Mouse (Mus musculus) embryonic facial prominence, embryonic 11.5 days (tissue): Measurements from ENCODE around the gene Vcp. TPM values are rescaled to one million over a fixed set of nuclear protein-coding genes. Genes with fewer than 3 reads are reported as not detected.

Source experiments
- ATAC-seq: fragments of 200-750 bp; cut with Nextera tagmentation; replicated peaks from 2 replicates; pipeline ENCODE4 v1.8.0; 2017; ENCODE audit warnings: low read depth; ENCODE audit not compliant: insufficient number of reproducible peaks, low FRiP score, low TSS enrichment
- DNase-seq: peaks from one replicate; pipeline ENCODE4 v3.0.0-alpha.2; 2015; ENCODE audit warnings: low spot score
- H3K27ac ChIP-seq: fragments of 300-500 bp; sonication (generic); replicated peaks from 2 replicates; pipeline ENCODE4 v1.5.1; 2014; ENCODE audit warnings: mild to moderate bottlenecking, low read depth, low read length, control low read depth
- H3K27me3 ChIP-seq: fragments of 300-500 bp; sonication (generic); 2 replicates; pipeline ENCODE4 v1.6.1; 2014; ENCODE audit warnings: mild to moderate bottlenecking, low read length, moderate library complexity, mixed read lengths; ENCODE audit not compliant: control insufficient read depth, insufficient read depth
- H3K36me3 ChIP-seq: fragments of 300-500 bp; sonication (generic); replicated peaks from 2 replicates; pipeline ENCODE4 v1.6.1; 2014; ENCODE audit warnings: low read depth, mild to moderate bottlenecking, low read length, moderate library complexity, mixed read lengths; ENCODE audit not compliant: control insufficient read depth, insufficient read depth
- H3K4me1 ChIP-seq: fragments of 300-500 bp; sonication (generic); 2 replicates; pipeline ENCODE4 v1.6.1; 2014; ENCODE audit warnings: low read length, mixed read lengths; ENCODE audit not compliant: control insufficient read depth, insufficient read depth
- H3K4me2 ChIP-seq: fragments of 300-500 bp; sonication (generic); 2 replicates; pipeline ENCODE4 v1.6.1; 2014; ENCODE audit warnings: low read depth, mild to moderate bottlenecking, control low read depth, low read length, moderate library complexity
- H3K4me3 ChIP-seq: fragments of 300-500 bp; sonication (generic); 2 replicates; pipeline ENCODE4 v1.5.1; 2014; ENCODE audit warnings: low read depth, low read length, control low read depth
- H3K9ac ChIP-seq: fragments of 300-500 bp; sonication (generic); replicated peaks from 2 replicates; pipeline ENCODE4 v1.6.1; 2014; ENCODE audit warnings: mild to moderate bottlenecking, control low read depth, low read length
- H3K9me3 ChIP-seq: fragments of 300-500 bp; sonication (generic); replicated peaks from 2 replicates; pipeline ENCODE4 v1.6.1; 2016; ENCODE audit warnings: mild to moderate bottlenecking, low read length, inconsistent platforms, mixed read lengths; ENCODE audit not compliant: control insufficient read depth
- WGBS: fragments of 180-500 bp; shearing (Covaris S2); extraction: QIAGEN DNeasy Blood & Tissue Kit; methylation state at CpG from one replicate; pipeline ENCODE4 v1.1.7; 2014; 5-methylcytosine and 5-hydroxymethylcytosine counted together
- polyA plus RNA-seq: library from polyadenylated mRNA; unstranded; fragments of >200 nt; fragmentation: Nextera tagmentation; extraction: Ambion mirVana; gene quantifications from 2 replicates; pipeline ENCODE4 v1.2.1, GENCODE M21; 2014

The Vcp gene
- polyA plus RNA-seq, 1 experiment from 2014 or later: 688 TPM

DNA sequence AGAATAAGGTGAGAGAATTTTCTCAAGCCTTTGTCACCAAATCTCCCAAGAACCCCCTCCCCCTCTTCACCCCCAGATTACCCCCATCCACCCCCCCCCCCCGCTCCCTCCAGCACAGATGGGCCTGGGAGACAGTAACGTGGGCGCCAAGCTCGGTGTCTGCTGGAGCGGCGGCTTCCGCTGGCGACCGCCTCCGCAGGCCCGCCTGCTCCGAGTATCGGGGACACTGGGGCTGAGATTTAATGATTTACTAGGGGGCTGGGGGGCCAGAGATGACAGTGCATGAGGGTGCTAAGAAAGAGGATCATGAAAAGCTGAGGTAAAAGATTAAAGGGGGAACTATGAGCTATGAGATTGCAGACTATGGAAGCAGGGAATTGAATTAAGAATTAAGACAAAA lies 51.8 kb downstream of the Vcp start:
- no peak for DNase-seq
- Histone ChIP-seq H3K4me1 (no peaks in the 10 kb centered on the region; the same call in 1 of the 2 replicates), H3K9me3 (no peaks in the 10 kb centered on the region), H3K27me3 (no peaks in the 10 kb centered on the region), H3K36me3 (no peaks in the 10 kb centered on the region), H3K4me3 (no peak overlapping the region), H3K4me2 (no peak overlapping the region), H3K9ac (no peak overlapping the region), H3K27ac (no peak overlapping the region)
- ATAC-seq: no peak
- 44% methylated on average over 13 of the region's 13 CpGs for WGBS

- Histone ChIP-seq H3K27me3 (no peaks in the 10 kb centered on the region), H3K4me2 (no peak overlapping the region), H3K9ac (no peak overlapping the region), H3K36me3 (no peaks in the 10 kb centered on the region), H3K9me3 (no peaks in the 10 kb centered on the region), H3K27ac (no peak overlapping the region), H3K4me3 (no peak overlapping the region), H3K4me1 (no peaks in the 10 kb centered on the region; the same call in 1 of the 2 replicates)
- ATAC-seq: no peak
- WGBS: 54% methylated on average over 10 of the region's 10 CpGs
- peak; percentile 31 for DNase-seq
These were observed 53.5 kb downstream of the Vcp start for GRCm38 (mm10) chr4:42946733-42947290.

GRCm38 (mm10) chr4:42945952-42946351 lies 54.4 kb downstream of the Vcp start:
- DNase-seq: peak; percentile 81
- WGBS: 9% methylated on average over 5 of the region's 5 CpGs

DNA sequence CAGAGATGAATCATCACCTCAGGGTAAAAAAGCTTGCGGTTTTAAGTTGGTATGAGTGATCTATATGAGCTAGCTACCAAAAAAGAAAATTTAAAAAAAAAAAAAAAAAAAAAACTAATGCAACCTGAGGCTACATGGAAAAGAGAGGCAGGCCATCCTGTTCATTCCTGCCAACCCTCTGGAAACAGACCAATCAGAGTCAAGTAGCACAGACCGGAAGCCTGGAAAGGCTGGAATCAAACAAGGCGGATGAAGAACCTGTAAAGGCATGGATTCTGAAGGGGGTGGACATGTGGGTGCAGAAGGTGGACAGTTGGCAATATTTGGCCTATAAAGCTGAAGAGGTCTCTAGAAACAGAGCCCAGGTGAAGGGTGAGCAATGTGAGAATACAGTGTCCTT lies 54.9 kb downstream of the Vcp start:
- H3K4me1 ChIP-seq: no peaks in the 10 kb centered on the region; the same call in 1 of the 2 replicates
- H3K27me3 ChIP-seq: no peaks in the 10 kb centered on the region
- DNase-seq: no peak
- 84% methylated on average over 3 of the region's 3 CpGs for WGBS
- H3K4me3 ChIP-seq: no peak overlapping the region
- no peak for ATAC-seq
- no peak overlapping the region for H3K9ac ChIP-seq
- H3K36me3 ChIP-seq: no peaks in the 10 kb centered on the region
- H3K4me2 ChIP-seq: no peak overlapping the region
- H3K27ac ChIP-seq: no peak overlapping the region
- H3K9me3 ChIP-seq: no peaks in the 10 kb centered on the region

More at GRCm38 (mm10) chr4:42945952-42946351, 54.4 kb downstream of the Vcp start:
- no peaks in the 10 kb centered on the region for H3K36me3 ChIP-seq
- H3K4me1 ChIP-seq: no peaks in the 10 kb centered on the region; the same call in 1 of the 2 replicates
- no peaks in the 10 kb centered on the region for H3K9me3 ChIP-seq
- H3K9ac ChIP-seq: no peak overlapping the region
- H3K27ac ChIP-seq: no peak overlapping the region
- no peak for ATAC-seq
- no peaks in the 10 kb centered on the region for H3K27me3 ChIP-seq
- no peak overlapping the region for H3K4me3 ChIP-seq
- no peak overlapping the region for H3K4me2 ChIP-seq

GRCm38 (mm10) chr4:42945043-42945442 lies 55.3 kb downstream of the Vcp start:
- no peaks in the 10 kb centered on the region for H3K36me3 ChIP-seq
- ATAC-seq (no peak), DNase-seq (peak; percentile 63)
- H3K27me3 ChIP-seq: no peaks in the 10 kb centered on the region
- H3K4me1 ChIP-seq: no peaks in the 10 kb centered on the region
- no peak overlapping the region for H3K4me2 ChIP-seq
- no peak overlapping the region for H3K4me3 ChIP-seq
- WGBS: 12% methylated on average over 6 of the region's 6 CpGs
- H3K9me3 ChIP-seq: no peaks in the 10 kb centered on the region
- H3K9ac ChIP-seq: no peak overlapping the region
- no peak overlapping the region for H3K27ac ChIP-seq

DNA sequence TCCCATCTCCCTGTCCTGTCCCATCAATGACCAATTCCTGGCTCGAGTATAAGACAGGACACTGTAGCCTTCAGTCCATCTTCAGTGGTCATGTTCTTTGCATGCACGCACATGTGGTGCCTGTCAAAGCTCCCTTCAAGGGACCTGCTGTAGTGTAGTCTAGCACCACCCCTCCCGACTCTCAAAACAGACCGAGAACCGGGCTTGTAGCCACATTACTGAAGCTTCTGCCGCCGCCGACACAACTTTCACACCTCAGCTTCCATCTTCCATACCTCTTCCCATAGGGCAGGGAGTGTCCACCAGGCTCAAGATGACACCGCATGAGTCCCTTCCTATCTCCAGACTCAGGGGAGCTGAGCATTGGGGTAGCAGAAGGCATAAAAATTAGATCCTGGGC lies 56.1 kb downstream of the Vcp start:
- Histone ChIP-seq H3K4me2 (no peak overlapping the region), H3K27me3 (no peaks in the 10 kb centered on the region), H3K36me3 (no peaks in the 10 kb centered on the region), H3K9me3 (no peaks in the 10 kb centered on the region), H3K27ac (no peak overlapping the region), H3K4me1 (no peaks in the 10 kb centered on the region), H3K9ac (no peak overlapping the region), H3K4me3 (no peak overlapping the region)
- WGBS: 85% methylated on average over 9 of the region's 9 CpGs
- ATAC-seq (no peak), DNase-seq (no peak)

DNA sequence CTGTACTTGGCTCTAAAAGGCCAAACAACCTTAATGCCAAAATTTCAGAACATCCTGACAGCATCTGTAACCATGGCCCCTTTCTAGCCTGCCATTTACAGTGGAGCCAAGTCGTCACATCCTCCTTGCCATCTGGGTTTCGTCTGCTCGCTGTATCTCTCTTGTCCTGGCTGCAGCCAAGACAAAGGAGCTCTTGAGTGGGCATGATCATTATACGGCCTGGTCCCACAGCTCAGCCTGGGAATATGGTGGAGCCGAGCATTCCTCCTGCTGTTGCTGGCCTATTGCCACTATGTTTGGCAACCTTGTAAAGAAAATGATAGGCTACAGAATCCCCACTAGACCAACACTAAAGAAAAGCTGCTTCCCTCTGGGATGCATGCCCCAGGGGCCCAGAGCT lies 57.0 kb downstream of the Vcp start:
- 78% methylated on average over 5 of the region's 5 CpGs for WGBS
- H3K4me2 ChIP-seq: no peak overlapping the region
- no peaks in the 10 kb centered on the region for H3K4me1 ChIP-seq
- DNase-seq (no peak), ATAC-seq (no peak)
- H3K9ac ChIP-seq: no peak overlapping the region
- H3K36me3 ChIP-seq: no peaks in the 10 kb centered on the region
- H3K4me3 ChIP-seq: no peak overlapping the region
- no peaks in the 10 kb centered on the region for H3K9me3 ChIP-seq
- no peaks in the 10 kb centered on the region for H3K27me3 ChIP-seq
- H3K27ac ChIP-seq: no peak overlapping the region

GRCm38 (mm10) chr4:42941396-42941795 lies 58.9 kb downstream of the Vcp start:
- H3K27me3 ChIP-seq: no peaks in the 10 kb centered on the region

More at GRCm38 (mm10) chr4:42941396-42941795, 58.9 kb downstream of the Vcp start:
- WGBS: 82% methylated on average over 7 of the region's 7 CpGs
- no peak for DNase-seq
- no peak overlapping the region for H3K9ac ChIP-seq
- no peaks in the 10 kb centered on the region for H3K4me1 ChIP-seq
- no peak overlapping the region for H3K4me3 ChIP-seq
- no peaks in the 10 kb centered on the region for H3K9me3 ChIP-seq
- H3K4me2 ChIP-seq: no peak overlapping the region
- H3K36me3 ChIP-seq: no peaks in the 10 kb centered on the region
- ATAC-seq: no peak
- H3K27ac ChIP-seq: no peak overlapping the region
